Mouse (Mus musculus) spleen, adult 2 months (tissue): ENCODE results near the gene Rnaseh2a.

ENCODE experiments used
- CTCF ChIP-seq: fragments of 200-500 bp; IDR thresholded peaks from 2 replicates; pipeline ENCODE4 v1.5.1; 2011; ENCODE audit warnings: mild to moderate bottlenecking, inconsistent platforms; ENCODE audit not compliant: insufficient read depth, insufficient read length, insufficient replicate concordance; ENCODE audit errors: extremely low read depth
- POLR2A ChIP-seq: fragments of 200-500 bp; IDR thresholded peaks from 2 replicates; pipeline ENCODE4 v1.6.1; 2011; ENCODE audit warnings: low read depth, low read length, inconsistent platforms

DNA sequence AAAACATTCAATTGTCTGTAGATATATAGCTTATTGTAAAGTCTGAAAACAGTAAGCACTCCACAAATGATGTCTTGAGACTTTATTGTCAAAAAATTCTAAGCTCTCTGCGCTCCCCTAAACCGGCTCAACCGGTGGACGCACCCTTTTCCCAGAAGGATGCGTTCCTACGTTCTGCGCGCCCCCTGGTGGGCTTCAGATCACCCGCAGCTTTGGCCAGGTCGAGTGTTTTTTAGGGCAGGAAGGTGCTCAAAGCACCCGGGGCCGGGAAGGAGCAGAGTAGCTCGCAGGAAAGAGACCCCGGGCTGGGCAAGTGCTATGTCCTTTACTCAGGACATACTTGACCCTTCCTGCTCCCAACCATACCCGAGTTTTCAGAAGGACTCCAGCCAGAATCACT is 20.2 kb upstream of the Rnaseh2a start:
- TF ChIP-seq CTCF (peak; percentile 95), POLR2A (no peak)
